Mouse (Mus musculus): Measurements from ENCODE around the gene Syne2.

Syne2 gene

GRCm38 (mm10) chr12:75827751-75828150 lies 9.8 kb downstream of the Syne2 start:
- DNase-seq (ENCODE audit: low read depth, low spot score): no peak

- DNase-seq (ENCODE audit: low read depth, low spot score): no peak
Observed at GRCm38 (mm10) chr12:75829616-75830015, 11.7 kb downstream of the Syne2 start.

GRCm38 (mm10) chr12:75833149-75833959 lies 15.4 kb downstream of the Syne2 start:
- no peak for DNase-seq (ENCODE audit: low read depth, low spot score)

GRCm38 (mm10) chr12:75833960-75834729 lies 16.2 kb downstream of the Syne2 start:
- DNase-seq (ENCODE audit: low read depth, low spot score): no peak

GRCm38 (mm10) chr12:75836524-75836962 lies 18.6 kb downstream of the Syne2 start:
- DNase-seq (ENCODE audit: low read depth, low spot score): peak; percentile 76

GRCm38 (mm10) chr12:75837462-75837861 lies 19.5 kb downstream of the Syne2 start:
- DNase-seq (ENCODE audit: low read depth, low spot score): no peak

GRCm38 (mm10) chr12:75839083-75839736 lies 21.3 kb downstream of the Syne2 start:
- DNase-seq (ENCODE audit: low read depth, low spot score): no peak

GRCm38 (mm10) chr12:75841183-75841582 lies 23.2 kb downstream of the Syne2 start:
- DNase-seq (ENCODE audit: low read depth, low spot score): no peak

GRCm38 (mm10) chr12:75844311-75844710 lies 26.4 kb downstream of the Syne2 start:
- no peak for DNase-seq (ENCODE audit: low read depth, low spot score)

GRCm38 (mm10) chr12:75845070-75845469 lies 27.1 kb downstream of the Syne2 start:
- no peak for DNase-seq (ENCODE audit: low read depth, low spot score)

GRCm38 (mm10) chr12:75846513-75846912 lies 28.6 kb downstream of the Syne2 start:
- DNase-seq (ENCODE audit: low read depth, low spot score): no peak

- no peak for DNase-seq (ENCODE audit: low read depth, low spot score)
Observed at GRCm38 (mm10) chr12:75850205-75850604, 32.3 kb downstream of the Syne2 start.

- no peak for DNase-seq (ENCODE audit: low read depth, low spot score)
Observed at GRCm38 (mm10) chr12:75851481-75851880, 33.5 kb downstream of the Syne2 start.

- DNase-seq (ENCODE audit: low read depth, low spot score): no peak
Observed at GRCm38 (mm10) chr12:75852384-75852783, 34.5 kb downstream of the Syne2 start.

- DNase-seq (ENCODE audit: low read depth, low spot score): no peak
Observed at GRCm38 (mm10) chr12:75853559-75853958, 35.6 kb downstream of the Syne2 start.

- no peak for DNase-seq (ENCODE audit: low read depth, low spot score)
Observed at GRCm38 (mm10) chr12:75855051-75855453, 37.1 kb downstream of the Syne2 start.

- DNase-seq (ENCODE audit: low read depth, low spot score): no peak
Observed at GRCm38 (mm10) chr12:75855621-75856020, 37.7 kb downstream of the Syne2 start.

GRCm38 (mm10) chr12:75856096-75856868 lies 38.3 kb downstream of the Syne2 start:
- DNase-seq (ENCODE audit: low read depth, low spot score): no peak

GRCm38 (mm10) chr12:75859936-75860335 lies 42.0 kb downstream of the Syne2 start:
- DNase-seq (ENCODE audit: low read depth, low spot score): no peak

- no peak for DNase-seq (ENCODE audit: low read depth, low spot score)
Observed at GRCm38 (mm10) chr12:75860843-75861242, 42.9 kb downstream of the Syne2 start.

- DNase-seq (ENCODE audit: low read depth, low spot score): no peak
Observed at GRCm38 (mm10) chr12:75865166-75865565, 47.2 kb downstream of the Syne2 start.

Measured in retina, adult 2 months (tissue).